Comparison of ENCODE assay signal across 9 mouse cellular contexts in the genomic region with DNA sequence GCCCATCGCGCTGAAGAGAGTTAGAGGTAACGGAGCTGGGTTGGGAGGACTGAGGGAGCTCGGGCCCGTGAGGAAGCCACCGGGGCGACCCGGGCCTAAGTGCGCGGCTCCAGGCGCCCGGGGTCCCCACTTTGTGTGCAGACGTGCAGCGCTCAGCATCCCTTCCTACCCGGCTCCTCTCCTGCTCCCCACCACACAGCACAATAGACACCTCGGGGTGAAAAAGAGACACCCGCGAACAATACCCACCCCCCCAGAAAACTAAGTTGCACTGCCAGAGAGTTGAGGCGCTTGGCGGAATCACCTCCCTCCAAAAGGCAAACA. TPM values are rescaled to one million over a fixed set of nuclear protein-coding genes. Genes with fewer than 3 reads are reported as not detected.
A peak's percentile ranks its signal among the peaks of the same experiment; 100 is the strongest.
DNase-seq lines count a peak whose midpoint lies in the region; ATAC-seq and TF ChIP-seq lines count a peak whose summit lies in the region.
"Had no signal": no experiment of that assay in that cellular context is flagged by ENCODE, and none has a peak within 500 bp of the region (broad histone marks: within the 10 kb centered on the region; RNA-seq: fewer than 3 reads in every experiment).

No protein-coding gene starts in this region.

- no peaks in the 10 kb centered on the region; the same call in 1 of the 2 replicates for H3K36me3 ChIP-seq in heart, embryonic 10.5 days
- H3K36me3 ChIP-seq in spleen, adult 2 months (ENCODE audit: control insufficient read depth, insufficient read depth, low read length) = no peaks in the 10 kb centered on the region
- H3K36me3 ChIP-seq in limb, embryonic 15.5 days = no peaks in the 10 kb centered on the region
- no peaks in the 10 kb centered on the region for H3K36me3 ChIP-seq in stomach, embryonic 16.5 days (ENCODE audit: control insufficient read depth, insufficient read depth, low read length)

- H3K4me1 ChIP-seq in heart, embryonic 10.5 days = peaks cover 6% of the 10 kb centered on the region; the same call in 1 of the 2 replicates
- H3K4me1 ChIP-seq in spleen, adult 2 months (ENCODE audit: control insufficient read depth, insufficient read depth, insufficient read length) = no peaks in the 10 kb centered on the region; the same call in 1 of the 2 replicates
- H3K4me1 ChIP-seq in limb, embryonic 15.5 days = peaks cover 10% of the 10 kb centered on the region
- H3K4me1 ChIP-seq in stomach, embryonic 16.5 days (ENCODE audit: control insufficient read depth, insufficient read depth, low read length) = peaks cover 10% of the 10 kb centered on the region

- H3K27me3 ChIP-seq in heart, embryonic 10.5 days (ENCODE audit: insufficient read depth, poor library complexity, severe bottlenecking) = peaks cover 47% of the 10 kb centered on the region
- H3K27me3 ChIP-seq in spleen, adult 2 months (ENCODE audit: control insufficient read depth, insufficient read depth, low read length) = peaks cover 15% of the 10 kb centered on the region
- H3K27me3 ChIP-seq in limb, embryonic 15.5 days = no peaks in the 10 kb centered on the region
- H3K27me3 ChIP-seq in stomach, embryonic 16.5 days (ENCODE audit: control insufficient read depth, insufficient read depth, low read length) = peaks cover 2% of the 10 kb centered on the region; the same call in 1 of the 2 replicates

- intact Hi-C loops in heart, postnatal 36 days (cut with DNase I) = no loop called here
- intact Hi-C loops in gastrocnemius, postnatal 36 days (cut with DNase I) = no loop called here

- no peak for DNase-seq in heart, embryonic 10.5 days (ENCODE audit: low spot score)
- no peak for DNase-seq in heart, postnatal 36 days
- DNase-seq in spleen, adult 2 months (ENCODE audit: low read depth in 1 of 2, low spot score in 2 of 2) = no peak
- no peak for DNase-seq in spleen, postnatal 4 days (ENCODE audit: low spot score in 2 of 2)
- no peak for DNase-seq in layer of hippocampus, postnatal 25 days (ENCODE audit: extremely low spot score in 1 of 2, low spot score in 1 of 2)
- no peak for DNase-seq in gastrocnemius, postnatal 36 days

- H3K4me3 ChIP-seq in heart, embryonic 10.5 days = peak overlapping the region; percentile 85
- peak overlapping the region; percentile 27; the same call in 1 of the 2 replicates for H3K4me3 ChIP-seq in spleen, adult 2 months (ENCODE audit: extremely low read depth, insufficient read depth, insufficient read length)
- peak overlapping the region; percentile 79 for H3K4me3 ChIP-seq in limb, embryonic 15.5 days
- peak overlapping the region; percentile 71 for H3K4me3 ChIP-seq in stomach, embryonic 16.5 days (replicated peaks; ENCODE audit: low read length)

- no peak for TF ChIP-seq CTCF in spleen, adult 2 months (IDR thresholded peaks at IDR 0.05; ENCODE audit: extremely low read depth, insufficient read depth, insufficient read length, insufficient replicate concordance)

- peak overlapping the region; percentile 87 for H3K4me2 ChIP-seq in limb, embryonic 15.5 days
- H3K4me2 ChIP-seq in stomach, embryonic 16.5 days (ENCODE audit: low read depth, low read length) = peak overlapping the region; percentile 73

- H3K27ac ChIP-seq in heart, embryonic 10.5 days = peak overlapping the region; percentile 91
- H3K27ac ChIP-seq in spleen, adult 2 months (ENCODE audit: insufficient read depth, low read length) = no peak overlapping the region
- H3K27ac ChIP-seq in limb, embryonic 15.5 days = peak overlapping the region; percentile 94
- peak overlapping the region; percentile 79 for H3K27ac ChIP-seq in stomach, embryonic 16.5 days (ENCODE audit: low read length)

- no peaks in the 10 kb centered on the region for H3K9me3 ChIP-seq in heart, embryonic 10.5 days
- no peaks in the 10 kb centered on the region for H3K9me3 ChIP-seq in limb, embryonic 15.5 days
- no peaks in the 10 kb centered on the region for H3K9me3 ChIP-seq in stomach, embryonic 16.5 days (replicated peaks; ENCODE audit: control insufficient read depth, low read length)

- WGBS in heart, embryonic 10.5 days = 4% methylated on average over 20 of the region's 20 CpGs
- WGBS in spleen, adult 2 months = 11% methylated on average over 20 of the region's 20 CpGs
- 1% methylated on average over 20 of the region's 20 CpGs for WGBS in limb, embryonic 15.5 days
- 1% methylated on average over 20 of the region's 20 CpGs for WGBS in stomach, embryonic 16.5 days

- peak overlapping the region; percentile 90 for H3K9ac ChIP-seq in limb, embryonic 15.5 days
- H3K9ac ChIP-seq in stomach, embryonic 16.5 days (ENCODE audit: low read length) = peak overlapping the region; percentile 91

- peak; percentile 30; the same call in 1 of the 2 replicates for ATAC-seq in limb, embryonic 15.5 days (ENCODE audit: insufficient number of reproducible peaks, low FRiP score, low TSS enrichment, low read depth)
- ATAC-seq in stomach, embryonic 16.5 days (ENCODE audit: insufficient read depth, low FRiP score) = no peak

- TF ChIP-seq POLR2A in spleen, adult 2 months (IDR thresholded peaks at IDR 0.05; ENCODE audit: low read depth, low read length) = no peak

RNA-seq across cellular contexts. Expression of a gene that starts 0.5 kb away (rescaled TPM):
- polyA plus RNA-seq in heart, embryonic 10.5 days (2016; fragmentation: Nextera tagmentation; extraction: Ambion mirVana) = 1.6 and 2.2 TPM in 2 replicates
- total RNA-seq in heart, postnatal 36 days (2021) = 10 to 100 TPM; 11.9 to 12.5 TPM
- 0.16 and 0.18 TPM in 2 replicates for polyA plus RNA-seq in spleen, adult 2 months (2012; rRNA removed)
- polyA plus RNA-seq in limb, embryonic 15.5 days (2015; fragmentation: Nextera tagmentation; extraction: Ambion mirVana) = 4.9 and 5.5 TPM in 2 replicates
- polyA plus RNA-seq in stomach, embryonic 16.5 days (2015; fragmentation: Nextera tagmentation; extraction: Ambion mirVana) = 2.5 and 2.8 TPM in 2 replicates
- total RNA-seq in layer of hippocampus, postnatal 25 days (2021) = 10 to 100 TPM; 25.6 to 28.4 TPM
- total RNA-seq in gastrocnemius, postnatal 36 days (2021) = 10 to 100 TPM in 1 of 2 experiments, 1 to 10 TPM in 1; 6.4 to 10.2 TPM

RNA-seq across cellular contexts. Expression of a gene that starts 32.7 kb away (rescaled TPM):
- polyA plus RNA-seq in heart, embryonic 10.5 days (2016; fragmentation: Nextera tagmentation; extraction: Ambion mirVana) = 0.59 and 1.1 TPM in 2 replicates
- under 1 TPM; 0.50 to 0.84 TPM for total RNA-seq in heart, postnatal 36 days (2021)
- 0.23 and 0.29 TPM in 2 replicates for polyA plus RNA-seq in spleen, adult 2 months (2012; rRNA removed)
- 1.1 and 1.2 TPM in 2 replicates for polyA plus RNA-seq in limb, embryonic 15.5 days (2015; fragmentation: Nextera tagmentation; extraction: Ambion mirVana)
- 0.77 and 0.81 TPM in 2 replicates for polyA plus RNA-seq in stomach, embryonic 16.5 days (2015; fragmentation: Nextera tagmentation; extraction: Ambion mirVana)
- 1 to 10 TPM; 2.0 to 2.5 TPM for total RNA-seq in layer of hippocampus, postnatal 25 days (2021)
- under 1 TPM; 0.64 to 0.72 TPM for total RNA-seq in gastrocnemius, postnatal 36 days (2021)

RNA-seq across cellular contexts. Expression of a gene that starts 32.8 kb away (rescaled TPM):
- polyA plus RNA-seq in heart, embryonic 10.5 days (2016; fragmentation: Nextera tagmentation; extraction: Ambion mirVana) = not detected in 2 replicates
- total RNA-seq in heart, postnatal 36 days (2021) = not detected
- polyA plus RNA-seq in spleen, adult 2 months (2012; rRNA removed) = not detected in 2 replicates
- not detected in 2 replicates for polyA plus RNA-seq in limb, embryonic 15.5 days (2015; fragmentation: Nextera tagmentation; extraction: Ambion mirVana)
- not detected in 2 replicates for polyA plus RNA-seq in stomach, embryonic 16.5 days (2015; fragmentation: Nextera tagmentation; extraction: Ambion mirVana)
- total RNA-seq in layer of hippocampus, postnatal 25 days (2021) = under 1 TPM in 1 of 2 experiments, not detected in 1; 0.25 TPM
- under 1 TPM in 1 of 2 experiments, not detected in 1; 0.17 TPM for total RNA-seq in gastrocnemius, postnatal 36 days (2021)
- total RNA-seq: layer of hippocampus, postnatal 10 days had no signal

RNA-seq across cellular contexts. Expression of a gene that starts 59.3 kb away (rescaled TPM):
- polyA plus RNA-seq in heart, embryonic 10.5 days (2016; fragmentation: Nextera tagmentation; extraction: Ambion mirVana) = 11.5 and 12.9 TPM in 2 replicates
- 1 to 10 TPM; 8.9 to 9.7 TPM for total RNA-seq in heart, postnatal 36 days (2021)
- polyA plus RNA-seq in spleen, adult 2 months (2012; rRNA removed) = 1.8 and 2.3 TPM in 2 replicates
- polyA plus RNA-seq in limb, embryonic 15.5 days (2015; fragmentation: Nextera tagmentation; extraction: Ambion mirVana) = 10.2 and 10.6 TPM in 2 replicates
- 11.2 and 11.7 TPM in 2 replicates for polyA plus RNA-seq in stomach, embryonic 16.5 days (2015; fragmentation: Nextera tagmentation; extraction: Ambion mirVana)
- 10 to 100 TPM in 1 of 2 experiments, 1 to 10 TPM in 1; 9.9 to 11.1 TPM for total RNA-seq in layer of hippocampus, postnatal 25 days (2021)
- total RNA-seq in gastrocnemius, postnatal 36 days (2021) = 10 to 100 TPM in 1 of 2 experiments, 1 to 10 TPM in 1; 9.1 to 10.8 TPM

RNA-seq across cellular contexts. Expression of a gene that starts 59.3 kb away (rescaled TPM):
- 18.3 and 23.5 TPM in 2 replicates for polyA plus RNA-seq in heart, embryonic 10.5 days (2016; fragmentation: Nextera tagmentation; extraction: Ambion mirVana)
- 10 to 100 TPM; 81.3 to 92.5 TPM for total RNA-seq in heart, postnatal 36 days (2021)
- 5.3 and 6.5 TPM in 2 replicates for polyA plus RNA-seq in spleen, adult 2 months (2012; rRNA removed)
- polyA plus RNA-seq in limb, embryonic 15.5 days (2015; fragmentation: Nextera tagmentation; extraction: Ambion mirVana) = 33.1 and 37.6 TPM in 2 replicates
- 36.8 and 38.6 TPM in 2 replicates for polyA plus RNA-seq in stomach, embryonic 16.5 days (2015; fragmentation: Nextera tagmentation; extraction: Ambion mirVana)
- total RNA-seq in layer of hippocampus, postnatal 25 days (2021) = 100 to 1,000 TPM; 134 to 158 TPM
- total RNA-seq in gastrocnemius, postnatal 36 days (2021) = 10 to 100 TPM; 52.8 to 65.1 TPM

Comparison
In these comparisons a context has a peak if more than half of its experiments do, and no peak if none do; other contexts are left out.
1. H3K4me3 ChIP-seq: peak in every context shown above with its lines; median percentile 85 in heart, embryonic 10.5 days; 79 in limb, embryonic 15.5 days; 71 in stomach, embryonic 16.5 days; 27 in spleen, adult 2 months.